Mouse (Mus musculus) bone marrow, adult 2 months (tissue): ENCODE data around the gene Krt73.

Experiments used
- CTCF ChIP-seq: fragments of 200-500 bp; IDR thresholded peaks from 2 replicates; pipeline ENCODE4 v1.5.1; 2011; ENCODE audit warnings: low read length, control low read depth; ENCODE audit not compliant: control insufficient read depth, insufficient read depth
- POLR2A ChIP-seq: fragments of 200-500 bp; IDR thresholded peaks from 2 replicates; pipeline ENCODE4 v1.6.1; 2011; ENCODE audit warnings: low read depth, mild to moderate bottlenecking, control low read depth, low read length, borderline replicate concordance; ENCODE audit not compliant: control insufficient read depth

- TF ChIP-seq CTCF (no peak), POLR2A (no peak)
Measured at GRCm38 (mm10) chr15:101770226-101770625, 31.9 kb downstream of the Krt73 start.
